Mouse (Mus musculus) neural tube, embryonic 15.5 days (tissue): ENCODE results near the gene Amotl1. TPM values are rescaled to one million over a fixed set of nuclear protein-coding genes. Genes with fewer than 3 reads are reported as not detected.

ENCODE experiments used
- ATAC-seq: fragments of 200-750 bp; cut with Nextera tagmentation; 2 replicates; pipeline ENCODE4 v1.8.0; 2017; ENCODE audit warnings: mild to moderate bottlenecking, moderate TSS enrichment, moderate library complexity; ENCODE audit not compliant: low FRiP score
- H3K27ac ChIP-seq: fragments of 300-500 bp; sonication (generic); replicated peaks from 2 replicates; pipeline ENCODE4 v1.5.1; 2015; ENCODE audit warnings: mild to moderate bottlenecking, inconsistent platforms
- H3K27me3 ChIP-seq: fragments of 300-500 bp; sonication (generic); replicated peaks from 2 replicates; pipeline ENCODE4 v1.6.1; 2015; ENCODE audit warnings: inconsistent platforms
- H3K36me3 ChIP-seq: fragments of 300-500 bp; sonication (generic); 2 replicates; pipeline ENCODE4 v1.6.1; 2015; ENCODE audit warnings: inconsistent platforms
- H3K4me1 ChIP-seq: fragments of 300-500 bp; sonication (generic); 2 replicates; pipeline ENCODE4 v1.6.1; 2015; ENCODE audit warnings: inconsistent platforms
- H3K4me2 ChIP-seq: fragments of 300-500 bp; sonication (generic); 2 replicates; pipeline ENCODE4 v1.6.1; 2015; ENCODE audit warnings: inconsistent platforms, mild to moderate bottlenecking, moderate library complexity
- H3K4me3 ChIP-seq: fragments of 300-500 bp; sonication (generic); replicated peaks from 2 replicates; pipeline ENCODE4 v1.5.1; 2015; ENCODE audit warnings: mild to moderate bottlenecking, inconsistent platforms
- H3K9ac ChIP-seq: fragments of 300-500 bp; sonication (generic); replicated peaks from 2 replicates; pipeline ENCODE4 v1.6.1; 2015; ENCODE audit warnings: mild to moderate bottlenecking, inconsistent platforms
- H3K9me3 ChIP-seq: fragments of 300-500 bp; sonication (generic); replicated peaks from 2 replicates; pipeline ENCODE4 v1.6.1; 2016; ENCODE audit warnings: inconsistent platforms
- whole genome bisulfite sequencing: fragments of 180-500 bp; shearing (Covaris S2); methylation state at CpG from one replicate; pipeline ENCODE4 v1.1.7; 2015; ENCODE audit warnings: mixed read lengths; 5-methylcytosine and 5-hydroxymethylcytosine counted together
- polyA plus RNA-seq: library from polyadenylated mRNA; unstranded; fragments of >200 nt; fragmentation: Nextera tagmentation; extraction: Ambion mirVana; gene quantifications from 2 replicates; pipeline ENCODE4 v1.2.1, GENCODE M21; 2015

The Amotl1 gene
- polyA plus RNA-seq, 1 experiment from 2014 or later: 6.8 TPM

- H3K4me2 ChIP-seq: no peak overlapping the region
- no peaks in the 10 kb centered on the region for H3K4me1 ChIP-seq
- H3K27ac ChIP-seq: no peak overlapping the region
- no peaks in the 10 kb centered on the region for H3K36me3 ChIP-seq
- WGBS: 82% methylated on average over 7 of the region's 7 CpGs
- no peak overlapping the region for H3K9ac ChIP-seq
- no peak for ATAC-seq
- no peaks in the 10 kb centered on the region for H3K27me3 ChIP-seq
- no peak overlapping the region for H3K4me3 ChIP-seq
- H3K9me3 ChIP-seq: no peaks in the 10 kb centered on the region
Observed at GRCm38 (mm10) chr9:14662876-14663275, 18.0 kb upstream of the Amotl1 start.

- Histone ChIP-seq H3K9me3 (no peaks in the 10 kb centered on the region), H3K36me3 (no peaks in the 10 kb centered on the region), H3K4me2 (no peak overlapping the region), H3K27me3 (no peaks in the 10 kb centered on the region), H3K4me1 (no peaks in the 10 kb centered on the region), H3K9ac (no peak overlapping the region), H3K4me3 (no peak overlapping the region), H3K27ac (no peak overlapping the region)
- WGBS: 90% methylated on average over 9 of the region's 9 CpGs
- ATAC-seq: no peak
Observed at GRCm38 (mm10) chr9:14662138-14662537, 17.3 kb upstream of the Amotl1 start.

GRCm38 (mm10) chr9:14657926-14658325 lies 13.1 kb upstream of the Amotl1 start:
- Histone ChIP-seq H3K36me3 (no peaks in the 10 kb centered on the region), H3K4me3 (no peak overlapping the region), H3K4me1 (no peaks in the 10 kb centered on the region), H3K9me3 (no peaks in the 10 kb centered on the region), H3K27ac (no peak overlapping the region), H3K4me2 (no peak overlapping the region), H3K27me3 (no peaks in the 10 kb centered on the region), H3K9ac (no peak overlapping the region)
- ATAC-seq: no peak
- 43% methylated on average over 2 of the region's 2 CpGs for WGBS

- Histone ChIP-seq H3K4me2 (no peak overlapping the region), H3K4me1 (no peaks in the 10 kb centered on the region), H3K36me3 (no peaks in the 10 kb centered on the region), H3K9ac (no peak overlapping the region), H3K9me3 (no peaks in the 10 kb centered on the region), H3K4me3 (no peak overlapping the region), H3K27ac (no peak overlapping the region), H3K27me3 (no peaks in the 10 kb centered on the region)
- 68% methylated on average over 2 of the region's 2 CpGs for WGBS
- ATAC-seq: no peak
Observed at GRCm38 (mm10) chr9:14654010-14654409, 9.2 kb upstream of the Amotl1 start.

GRCm38 (mm10) chr9:14652761-14653160 lies 7.9 kb upstream of the Amotl1 start:
- Histone ChIP-seq H3K4me1 (no peaks in the 10 kb centered on the region), H3K9ac (no peak overlapping the region), H3K4me2 (no peak overlapping the region), H3K4me3 (no peak overlapping the region), H3K9me3 (no peaks in the 10 kb centered on the region), H3K27me3 (no peaks in the 10 kb centered on the region), H3K36me3 (no peaks in the 10 kb centered on the region), H3K27ac (no peak overlapping the region)
- ATAC-seq: no peak
- WGBS: 83% methylated on average over 1 of the region's 1 CpGs

- no peak overlapping the region for H3K4me2 ChIP-seq
- no peaks in the 10 kb centered on the region for H3K36me3 ChIP-seq
- H3K27me3 ChIP-seq: no peaks in the 10 kb centered on the region
- H3K4me1 ChIP-seq: peaks cover 6% of the 10 kb centered on the region
- H3K9ac ChIP-seq: no peak overlapping the region
- no peaks in the 10 kb centered on the region for H3K9me3 ChIP-seq
- 90% methylated on average over 8 of the region's 8 CpGs for WGBS
- H3K27ac ChIP-seq: no peak overlapping the region
- no peak overlapping the region for H3K4me3 ChIP-seq
- no peak for ATAC-seq
Observed at GRCm38 (mm10) chr9:14647849-14648248, 3.0 kb upstream of the Amotl1 start.

GRCm38 (mm10) chr9:14646641-14647040 lies 1.8 kb upstream of the Amotl1 start:
- WGBS: 98% methylated on average over 1 of the region's 1 CpGs
- Histone ChIP-seq H3K9ac (no peak overlapping the region), H3K27ac (no peak overlapping the region), H3K4me2 (no peak overlapping the region), H3K36me3 (no peaks in the 10 kb centered on the region), H3K9me3 (no peaks in the 10 kb centered on the region), H3K4me1 (peaks cover 11% of the 10 kb centered on the region), H3K4me3 (no peak overlapping the region), H3K27me3 (no peaks in the 10 kb centered on the region)
- ATAC-seq: no peak

GRCm38 (mm10) chr9:14646061-14646460 lies 1.2 kb upstream of the Amotl1 start:
- H3K4me2 ChIP-seq: no peak overlapping the region
- no peaks in the 10 kb centered on the region for H3K27me3 ChIP-seq
- no peaks in the 10 kb centered on the region for H3K9me3 ChIP-seq
- 85% methylated on average over 3 of the region's 3 CpGs for WGBS
- H3K27ac ChIP-seq: no peak overlapping the region
- H3K4me1 ChIP-seq: peaks cover 11% of the 10 kb centered on the region
- no peaks in the 10 kb centered on the region for H3K36me3 ChIP-seq
- ATAC-seq: no peak
- no peak overlapping the region for H3K9ac ChIP-seq
- H3K4me3 ChIP-seq: no peak overlapping the region

- Histone ChIP-seq H3K4me1 (peaks cover 18% of the 10 kb centered on the region), H3K27ac (no peak overlapping the region), H3K27me3 (no peaks in the 10 kb centered on the region), H3K36me3 (no peaks in the 10 kb centered on the region), H3K4me3 (no peak overlapping the region), H3K4me2 (no peak overlapping the region), H3K9ac (no peak overlapping the region), H3K9me3 (no peaks in the 10 kb centered on the region)
- 64% methylated on average over 6 of the region's 6 CpGs for WGBS
- no peak for ATAC-seq
Observed at GRCm38 (mm10) chr9:14643328-14643727, 1.5 kb downstream of the Amotl1 start.

- Histone ChIP-seq H3K4me1 (peaks cover 18% of the 10 kb centered on the region), H3K4me2 (no peak overlapping the region), H3K27me3 (no peaks in the 10 kb centered on the region), H3K4me3 (no peak overlapping the region), H3K9me3 (no peaks in the 10 kb centered on the region), H3K9ac (no peak overlapping the region), H3K36me3 (no peaks in the 10 kb centered on the region), H3K27ac (0 out of 2 replicates have a peak overlapping the region, but pooled peaks have one; percentile 37)
- 29% methylated on average over 5 of the region's 5 CpGs for WGBS
- ATAC-seq: no peak
Observed at GRCm38 (mm10) chr9:14642251-14643021, 2.4 kb downstream of the Amotl1 start.

GRCm38 (mm10) chr9:14641310-14642067 lies 3.4 kb downstream of the Amotl1 start:
- no peak overlapping the region for H3K27ac ChIP-seq
- no peak overlapping the region for H3K4me2 ChIP-seq
- ATAC-seq: no peak
- H3K36me3 ChIP-seq: no peaks in the 10 kb centered on the region
- no peaks in the 10 kb centered on the region for H3K9me3 ChIP-seq
- H3K4me3 ChIP-seq: no peak overlapping the region
- peaks cover 20% of the 10 kb centered on the region for H3K4me1 ChIP-seq
- WGBS: 49% methylated on average over 7 of the region's 7 CpGs
- no peaks in the 10 kb centered on the region for H3K27me3 ChIP-seq
- no peak overlapping the region for H3K9ac ChIP-seq

- H3K4me1 ChIP-seq: peaks cover 32% of the 10 kb centered on the region
- 76% methylated on average over 3 of the region's 3 CpGs for WGBS
- no peak overlapping the region for H3K27ac ChIP-seq
- no peak for ATAC-seq
- H3K4me3 ChIP-seq: no peak overlapping the region
- no peaks in the 10 kb centered on the region for H3K9me3 ChIP-seq
- H3K4me2 ChIP-seq: no peak overlapping the region
- no peak overlapping the region for H3K9ac ChIP-seq
- H3K27me3 ChIP-seq: peaks cover 7% of the 10 kb centered on the region; the same call in 1 of the 2 replicates
- no peaks in the 10 kb centered on the region for H3K36me3 ChIP-seq
Observed at GRCm38 (mm10) chr9:14636244-14636643, 8.6 kb downstream of the Amotl1 start.
